Mouse (Mus musculus) cerebellum, adult 18-20 months (tissue): ENCODE measurements around the gene Fam192a.

Experiments used
- DNase-seq, 2 experiments: peaks; one replicate each; pipeline ENCODE4 v3.0.0; 2021

The Fam192a gene

DNA sequence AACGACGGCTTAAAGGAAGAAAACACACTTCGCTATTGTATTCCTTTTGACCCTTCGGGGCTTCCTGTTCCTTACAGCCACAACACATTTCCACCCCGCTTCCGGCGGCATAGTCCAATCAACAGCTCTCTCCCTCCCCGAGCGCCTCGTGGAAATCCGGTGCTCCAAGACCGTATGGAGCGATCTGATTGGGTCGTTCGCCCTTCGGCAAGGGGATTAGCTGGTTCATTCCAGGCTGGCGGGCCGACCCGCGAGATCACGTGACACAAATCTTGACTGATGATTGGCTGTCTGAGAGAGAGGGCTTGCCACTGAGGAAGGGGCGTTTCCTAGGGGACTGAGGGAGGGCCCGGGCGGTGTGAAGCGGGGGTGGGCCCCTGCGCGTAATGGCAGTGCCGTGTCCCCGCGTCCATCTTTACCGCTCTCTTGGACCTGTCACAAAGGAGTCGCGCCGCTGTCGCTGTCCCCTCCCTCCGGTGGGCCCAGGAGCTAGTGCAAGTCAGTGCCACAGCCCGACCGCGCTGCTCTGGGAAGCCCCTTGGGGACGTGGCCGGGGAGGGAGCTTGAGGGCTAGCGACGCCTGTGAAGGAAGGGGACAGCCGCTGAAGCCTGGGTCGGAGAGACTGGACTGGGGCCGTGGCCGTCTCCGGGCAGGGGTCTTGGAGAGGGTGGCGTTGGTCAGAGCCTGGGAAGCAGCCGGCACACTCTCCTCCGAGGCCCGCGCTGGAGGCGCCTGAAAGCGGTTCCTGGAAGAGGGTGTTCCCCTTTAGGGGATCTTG lies at the start of gene Fam192a, which contains the start of gene Rspry1:
TSS of gene Fam192a (minus strand) at position 391 of the 779 bp plus-strand sequence.
TSS of gene Rspry1 (plus strand) at position 331 of the 779 bp plus-strand sequence.
- DNase-seq, result peak; percentile 98 to 100

DNA sequence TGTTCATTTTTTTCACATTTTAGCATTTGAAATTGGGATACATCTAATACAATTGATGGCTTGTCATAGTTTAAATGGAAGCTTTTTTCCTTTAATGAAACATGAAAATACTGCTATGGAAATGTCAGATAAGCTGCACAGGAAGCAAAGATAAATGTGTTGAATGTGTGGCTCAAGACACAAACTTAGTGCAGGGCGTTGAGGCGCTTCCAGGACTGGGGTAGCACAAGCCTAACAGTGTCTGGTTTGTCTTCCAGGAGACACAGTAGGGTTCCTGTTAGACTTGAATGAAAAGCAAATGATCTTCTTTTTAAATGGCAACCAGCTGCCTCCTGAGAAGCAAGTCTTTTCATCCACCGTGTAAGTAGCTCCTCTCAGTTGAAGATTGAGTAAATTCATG lies 47.7 kb upstream of the Fam192a start:
- no peak for DNase-seq

GRCm38 (mm10) chr8:94646165-94646564 lies 44.4 kb upstream of the Fam192a start:
- DNase-seq, result no peak

GRCm38 (mm10) chr8:94645202-94645601 lies 43.4 kb upstream of the Fam192a start:
- no peak for DNase-seq

- DNase-seq, result no peak
These were observed 40.1 kb upstream of the Fam192a start for GRCm38 (mm10) chr8:94641938-94642337.

- no peak for DNase-seq
These were observed 39.4 kb upstream of the Fam192a start for GRCm38 (mm10) chr8:94641183-94641582.

DNA sequence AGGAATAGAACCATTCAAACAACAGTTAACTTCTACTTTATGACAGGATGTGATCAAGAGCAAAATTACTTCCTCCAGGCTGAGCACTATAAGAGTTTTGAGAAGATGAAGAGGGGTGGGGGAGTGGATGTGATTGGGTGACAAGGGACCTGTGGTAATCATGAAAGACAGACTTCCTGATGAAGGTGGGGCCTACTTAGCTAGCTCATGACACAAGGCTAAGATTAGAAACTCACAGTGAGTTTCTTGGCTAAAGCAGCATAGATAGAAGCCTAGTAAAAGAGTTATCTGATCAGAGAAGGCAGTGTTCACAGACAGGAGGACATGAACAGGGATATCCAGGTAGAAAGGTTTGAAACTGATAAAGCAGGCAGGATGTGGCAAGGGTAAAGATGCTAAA lies 32.4 kb upstream of the Fam192a start:
- no peak for DNase-seq

DNA sequence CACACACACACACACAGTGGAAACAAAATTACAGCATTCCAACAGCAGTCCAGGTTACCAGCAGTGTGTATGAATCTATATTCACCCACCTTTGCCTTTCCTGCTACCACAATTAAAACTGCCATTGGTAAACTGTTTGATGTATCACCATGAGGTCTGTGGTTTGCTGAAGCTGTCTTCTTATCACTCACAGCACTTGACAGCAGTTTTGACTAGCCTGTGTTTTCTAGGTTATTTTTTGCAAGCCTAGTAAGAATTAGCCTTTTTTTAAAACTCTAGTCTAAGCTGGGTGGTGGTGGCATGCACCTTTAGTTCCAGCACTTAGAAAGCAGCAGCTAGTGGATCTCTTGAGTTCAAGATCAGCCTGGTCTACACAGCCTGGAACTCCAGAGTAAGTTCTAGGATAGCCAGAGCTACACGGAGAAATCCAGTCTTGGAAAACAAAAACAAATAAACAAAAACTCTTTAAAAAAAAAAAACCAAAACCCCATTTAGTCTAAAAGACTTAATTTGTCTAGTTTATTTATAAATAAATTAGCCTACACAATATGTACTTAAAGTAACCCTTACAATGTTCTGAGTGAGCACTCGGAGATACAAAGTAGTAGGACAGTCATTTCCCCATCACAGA lies 31.9 kb upstream of the Fam192a start:
- no peak for DNase-seq

DNA sequence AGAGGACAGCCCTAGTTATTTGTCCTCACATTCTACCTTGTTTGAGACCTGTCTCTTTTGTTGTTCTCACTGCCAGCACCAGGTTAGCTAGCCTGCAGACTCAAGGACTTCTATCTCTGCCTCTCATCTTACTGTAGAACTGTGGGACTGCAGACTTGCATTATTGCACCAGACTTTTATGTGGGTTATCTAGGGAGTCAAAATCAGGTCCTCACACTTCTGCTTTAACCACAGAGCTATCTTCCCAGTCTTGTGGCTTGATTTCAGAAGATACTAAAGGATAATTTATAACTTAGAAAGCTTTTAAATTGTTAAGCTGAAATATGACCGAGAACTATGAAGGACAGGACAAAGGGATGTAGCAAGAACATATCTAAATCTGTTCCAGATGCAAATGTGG lies 23.1 kb upstream of the Fam192a start:
- DNase-seq, result no peak

- DNase-seq, result no peak
These were observed 5.3 kb upstream of the Fam192a start for GRCm38 (mm10) chr8:94607064-94607463.

- DNase-seq, result no peak
These were observed 2.2 kb upstream of the Fam192a start for GRCm38 (mm10) chr8:94604030-94604429.

DNA sequence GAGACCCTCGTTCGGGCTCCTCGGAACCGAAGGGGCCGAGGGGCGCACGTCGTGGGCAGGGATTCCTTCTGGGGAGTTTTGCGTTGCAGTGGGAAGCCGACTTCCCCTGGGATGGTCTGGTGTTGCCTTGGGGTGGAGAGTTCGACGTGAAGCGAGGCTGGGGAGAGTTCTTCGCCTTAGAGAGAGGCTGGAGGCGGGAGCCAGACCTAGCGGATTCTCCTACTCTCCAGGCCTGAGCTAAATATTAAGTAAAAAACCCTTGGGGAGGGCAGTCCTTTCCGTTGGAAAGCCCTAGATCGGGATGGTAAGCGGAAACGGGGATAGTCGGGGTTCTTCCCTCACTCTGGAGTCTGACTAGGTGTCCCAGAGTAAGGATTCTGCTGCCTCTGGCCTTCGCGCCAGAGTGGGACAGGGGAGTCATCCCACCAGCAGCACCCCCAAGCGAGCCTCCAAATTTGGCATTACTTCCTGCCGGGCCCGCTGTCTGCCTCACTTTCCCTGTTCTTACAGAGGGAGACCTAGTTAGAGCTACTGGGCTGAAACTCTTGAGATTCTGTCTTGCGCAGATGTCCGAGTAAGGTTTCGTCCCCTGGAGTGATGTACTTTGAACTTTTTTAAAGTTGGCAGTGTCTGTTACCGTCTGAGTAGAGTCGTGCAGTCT lies 804 bp upstream of the Fam192a start:
- peak; percentile 11 to 17 for DNase-seq

- DNase-seq, result peak in 1 of 2 experiments; percentile 26
These were observed 677 bp downstream of the Fam192a start for GRCm38 (mm10) chr8:94601034-94601606.

DNA sequence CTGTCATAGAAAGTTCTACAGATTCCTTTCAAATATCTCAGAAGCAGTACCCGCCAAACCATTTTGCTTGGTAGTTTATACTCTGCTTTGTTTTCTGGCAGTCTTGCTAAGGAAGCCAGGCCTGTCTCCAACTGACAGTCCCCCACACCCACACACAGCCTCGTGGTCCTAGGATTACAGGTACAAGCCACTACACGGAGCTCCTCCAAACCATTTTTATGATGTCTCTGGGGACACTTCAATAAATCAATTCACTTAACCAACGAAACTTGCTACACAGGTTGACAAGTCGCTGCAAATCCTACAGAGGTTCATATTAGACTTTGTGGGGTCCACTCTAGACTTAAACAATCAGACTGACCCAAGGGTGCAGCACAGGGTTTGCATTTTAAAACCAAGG lies 1.3 kb downstream of the Fam192a start:
- no peak for DNase-seq

GRCm38 (mm10) chr8:94594211-94594610 lies 7.6 kb downstream of the Fam192a start:
- DNase-seq, result no peak

DNA sequence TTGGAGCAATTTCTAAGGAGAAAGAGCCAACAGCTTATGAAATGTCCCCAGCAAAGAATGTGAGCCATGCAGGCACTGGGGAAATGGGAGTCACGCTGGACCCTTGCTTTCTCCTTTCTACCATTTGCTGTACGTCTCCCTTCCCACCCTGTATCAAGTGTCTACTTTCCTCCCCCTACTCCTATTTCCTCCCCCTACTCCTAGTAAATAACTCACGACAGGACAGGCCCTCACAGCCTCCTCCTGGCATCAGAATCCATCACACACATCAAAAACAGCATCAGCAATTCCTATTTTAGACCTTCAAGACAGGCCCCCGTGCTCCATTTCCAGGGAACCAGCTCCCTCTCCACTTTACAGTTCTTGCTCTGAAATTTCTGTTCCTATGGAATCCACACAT lies 10.1 kb downstream of the Fam192a start:
- no peak for DNase-seq

DNA sequence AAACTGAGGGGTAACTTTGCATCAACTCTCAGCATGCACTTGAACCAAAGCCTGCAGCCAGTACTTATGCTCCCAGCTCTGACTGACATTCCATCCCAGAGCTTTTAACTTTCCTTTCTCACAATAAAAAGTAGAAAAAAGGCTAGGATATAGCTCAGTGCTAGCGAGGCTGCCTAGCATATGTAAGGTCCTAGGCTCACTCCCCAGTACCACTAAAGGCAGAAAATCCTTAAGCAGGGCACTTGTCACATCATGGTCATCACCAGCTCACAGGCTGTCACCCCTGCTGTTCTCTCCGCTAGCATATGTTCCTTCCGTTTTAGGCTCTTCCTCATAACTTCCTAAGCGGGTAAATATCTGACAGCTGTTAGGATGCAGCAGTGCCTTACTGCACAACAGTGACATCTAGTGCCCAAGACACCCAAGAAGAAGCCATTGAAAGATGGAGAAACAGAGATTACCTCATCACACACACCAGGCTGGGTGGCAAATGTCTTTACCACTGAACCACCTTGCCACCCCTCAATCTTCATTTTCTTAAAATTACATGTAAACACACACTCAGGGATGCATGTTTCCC lies 17.5 kb downstream of the Fam192a start:
- DNase-seq, result peak; percentile 25 to 34

GRCm38 (mm10) chr8:94582569-94582968 lies 19.2 kb downstream of the Fam192a start:
- DNase-seq, result no peak

DNA sequence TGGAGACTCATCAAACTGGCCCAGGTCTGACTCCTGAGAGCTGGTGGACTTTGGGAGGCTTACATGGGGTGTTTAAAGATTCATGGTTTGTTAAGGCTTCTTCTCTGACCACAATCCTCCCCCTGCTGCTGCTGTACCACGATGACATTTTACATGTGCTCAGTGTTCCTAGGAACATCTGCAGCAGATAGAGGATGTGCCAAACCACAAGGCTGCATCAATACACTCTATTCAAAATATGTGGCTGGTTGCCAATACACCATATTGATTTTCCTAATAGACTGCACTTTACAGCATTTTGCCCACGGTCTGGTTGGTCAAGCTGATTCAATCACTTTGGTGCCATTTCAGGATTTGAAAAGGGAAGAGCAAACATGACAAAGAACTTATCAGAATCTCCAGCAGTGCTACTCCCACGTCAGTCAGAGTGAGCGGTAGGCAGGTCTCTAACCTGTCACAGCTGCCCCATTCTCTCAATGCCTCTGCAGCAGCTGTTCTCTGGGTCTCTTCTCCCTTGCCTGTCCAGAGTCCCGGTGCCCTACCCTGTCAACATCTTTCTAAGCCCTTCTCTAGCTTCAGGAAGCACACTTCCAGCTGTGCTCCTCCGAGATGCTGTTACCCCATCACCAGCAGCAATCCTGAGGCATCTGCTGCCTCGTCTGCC lies 19.8 kb downstream of the Fam192a start:
- DNase-seq, result no peak

DNA sequence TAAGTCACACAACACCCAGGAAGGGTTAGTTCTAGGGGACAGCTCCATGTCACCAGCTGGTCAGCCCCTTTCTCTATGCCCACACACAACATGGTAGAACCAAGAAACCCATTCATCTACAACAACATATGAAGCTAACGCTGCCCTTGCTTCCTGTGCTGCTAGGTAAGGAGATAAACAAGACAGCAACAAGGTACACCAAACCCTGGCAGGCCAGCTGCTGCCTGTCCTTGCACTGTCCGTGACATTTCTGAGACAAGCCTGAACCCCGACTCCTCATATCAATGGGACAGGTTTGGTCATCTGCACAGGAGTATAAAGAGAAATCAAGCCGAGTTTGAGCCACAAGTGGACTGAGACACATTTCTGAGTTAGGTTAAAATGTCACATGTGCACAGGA lies 26.6 kb downstream of the Fam192a start:
- no peak for DNase-seq

- peak; percentile 57 to 63 for DNase-seq
These were observed 27.5 kb downstream of the Fam192a start for GRCm38 (mm10) chr8:94574159-94574907.

DNA sequence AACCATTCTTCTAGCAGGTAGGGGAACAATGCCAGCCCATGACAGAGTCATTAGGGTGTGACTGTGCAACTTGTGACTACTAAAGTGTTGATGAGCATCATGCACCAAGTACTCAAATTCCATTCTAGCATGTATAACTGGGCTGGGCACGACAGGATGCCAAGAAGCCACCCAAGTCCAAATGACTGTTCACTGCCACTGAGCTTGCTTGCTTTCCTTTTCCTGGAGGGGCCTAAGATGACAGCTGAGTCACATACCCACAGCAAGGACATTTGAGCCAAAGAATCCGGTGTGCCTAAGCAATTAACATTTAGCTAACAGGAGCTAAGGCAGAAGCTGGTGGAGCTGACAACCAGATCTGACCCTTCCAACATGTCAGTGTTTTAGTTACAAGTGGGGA lies 29.9 kb downstream of the Fam192a start:
- DNase-seq, result no peak
